Mouse (Mus musculus) ES-E14 (cell line): ENCODE data around the gene Iqgap1. TPM values are rescaled to one million over a fixed set of nuclear protein-coding genes. Genes with fewer than 3 reads are reported as not detected.

ENCODE experiments used
- DNase-seq: peaks from one replicate; pipeline ENCODE4 v3.0.0-alpha.2; 2013; ENCODE audit warnings: low read depth, low spot score
- H3K27ac ChIP-seq: 2 replicates; pipeline ENCODE4 v1.5.1; 2012; ENCODE audit warnings: low read depth, mild to moderate bottlenecking, low read length, moderate library complexity, mixed read lengths; ENCODE audit not compliant: poor library complexity, insufficient read depth, severe bottlenecking
- H3K36me3 ChIP-seq: 2 replicates; pipeline ENCODE4 v1.6.1; 2012; ENCODE audit warnings: mild to moderate bottlenecking, low read length, moderate library complexity, mixed read lengths; ENCODE audit not compliant: control insufficient read depth, poor library complexity, insufficient read depth, severe bottlenecking
- H3K4me1 ChIP-seq, 2 experiments: fragments of 150-350 bp in 1 of 2; sonication (generic) in 1 of 2; 2 replicates each; pipeline ENCODE4 v1.6.1; 2012; ENCODE audit warnings: low read length in 2 of 2, mild to moderate bottlenecking in 1 of 2, mixed read lengths in 1 of 2; ENCODE audit not compliant: control insufficient read depth in 2 of 2, insufficient read depth in 2 of 2, poor library complexity in 1 of 2
- H3K4me3 ChIP-seq, 2 experiments: fragments of 150-350 bp in 1 of 2; sonication (generic) in 1 of 2; 2 replicates each; pipeline ENCODE4 v1.5.1; 2012; ENCODE audit warnings: low read length in 2 of 2, low read depth in 1 of 2, mild to moderate bottlenecking in 1 of 2, mixed read lengths in 1 of 2; ENCODE audit not compliant: insufficient read depth in 1 of 2, poor library complexity in 1 of 2, severe bottlenecking in 1 of 2
- H3K9ac ChIP-seq: 2 replicates; pipeline ENCODE4 v1.6.1; 2012; ENCODE audit warnings: low read depth, mild to moderate bottlenecking, low read length, mixed read lengths; ENCODE audit not compliant: poor library complexity, insufficient read depth, severe bottlenecking
- H3K9me3 ChIP-seq: fragments of 150-350 bp; sonication (generic); 2 replicates; pipeline ENCODE4 v1.6.1; 2012; ENCODE audit warnings: low read depth, mild to moderate bottlenecking, low read length; ENCODE audit not compliant: control insufficient read depth, insufficient read depth
- CHD2 ChIP-seq: IDR thresholded peaks from 2 replicates; pipeline ENCODE4 v1.6.1; 2014; ENCODE audit warnings: mild to moderate bottlenecking, low read depth, low read length, inconsistent platforms
- HCFC1 ChIP-seq: IDR thresholded peaks from 2 replicates; pipeline ENCODE4 v1.6.1; 2012; ENCODE audit warnings: low read length, inconsistent platforms, borderline replicate concordance; ENCODE audit not compliant: insufficient read depth
- MAFK ChIP-seq: IDR thresholded peaks from 2 replicates; pipeline ENCODE4 v1.6.1; 2014; ENCODE audit warnings: mild to moderate bottlenecking, low read depth, low read length, inconsistent platforms; ENCODE audit not compliant: insufficient read depth
- ZC3H11A ChIP-seq: IDR thresholded peaks from 2 replicates; pipeline ENCODE4 v1.6.1; 2012; ENCODE audit warnings: low read depth, mild to moderate bottlenecking, inconsistent platforms, low read length, borderline replicate concordance
- ZNF384 ChIP-seq: IDR thresholded peaks from 2 replicates; pipeline ENCODE4 v1.6.1; 2012; ENCODE audit warnings: low read depth, low read length, inconsistent platforms
- in situ Hi-C, 2 experiments: fragments of 600-800 bp; cut with MboI; formaldehyde crosslinking; loops; one replicate each; pipeline ENCODE4 v1.15.1; 2025; ENCODE audit warnings: low sequenced_read_pairs in 2 of 2, inconsistent platforms in 1 of 2; ENCODE audit not compliant: unreplicated experiment in 2 of 2
- total RNA-seq: library from RNA; depleted of rRNA; stranded (reverse); fragments of 300-350 nt; gene quantifications from 2 replicates; pipeline ENCODE4 v1.2.3, GENCODE M21; 2012

Gene Iqgap1
- total RNA-seq, 1 experiment = 135 TPM

GRCm38 (mm10) chr7:80729662-80730061 is 96.1 kb downstream of the Iqgap1 start:
- no peak overlapping the region for H3K9ac ChIP-seq
- no peaks in the 10 kb centered on the region for H3K4me1 ChIP-seq
- peak; percentile 67; the same call in 1 of the 2 replicates for TF ChIP-seq ZC3H11A
- no peak for TF ChIP-seq CHD2
- TF ChIP-seq HCFC1 = no peak
- TF ChIP-seq MAFK = no peak
- no peak for TF ChIP-seq ZNF384
- no peaks in the 10 kb centered on the region for H3K9me3 ChIP-seq
- H3K27ac ChIP-seq = no peak overlapping the region
- in situ Hi-C loops = loop anchor here (10.0 kb wide), 2 partner anchors 115 to 125 kb away; no protein-coding TSS in a partner anchor
- H3K36me3 ChIP-seq = peaks cover 48% of the 10 kb centered on the region
- DNase-seq = peak; percentile 25
- no peak overlapping the region for H3K4me3 ChIP-seq

- in situ Hi-C loops = no loop called here
- H3K4me1 ChIP-seq = 0 out of 4 replicates have a peak, but pooled peaks cover 0 to 1% of the 10 kb centered on the region in 2 experiments
- no peak overlapping the region for H3K9ac ChIP-seq
- no peak overlapping the region for H3K27ac ChIP-seq
- no peak overlapping the region for H3K4me3 ChIP-seq
- H3K36me3 ChIP-seq = peaks cover 38% of the 10 kb centered on the region
- no peak for DNase-seq
- TF ChIP-seq HCFC1 = no peak
- no peak for TF ChIP-seq CHD2
- no peak for TF ChIP-seq ZC3H11A
- TF ChIP-seq MAFK = no peak
- TF ChIP-seq ZNF384 = no peak
- H3K9me3 ChIP-seq = no peaks in the 10 kb centered on the region
These were observed 104.7 kb downstream of the Iqgap1 start for GRCm38 (mm10) chr7:80721041-80721440.

GRCm38 (mm10) chr7:80719582-80719981 is 106.2 kb downstream of the Iqgap1 start:
- H3K9me3 ChIP-seq = no peaks in the 10 kb centered on the region
- 0 out of 4 replicates have a peak, but pooled peaks cover 0 to 1% of the 10 kb centered on the region in 2 experiments for H3K4me1 ChIP-seq
- H3K9ac ChIP-seq = no peak overlapping the region
- TF ChIP-seq ZNF384 (no peak), ZC3H11A (no peak), CHD2 (no peak), HCFC1 (no peak)
- H3K36me3 ChIP-seq = peaks cover 37% of the 10 kb centered on the region
- no peak overlapping the region for H3K27ac ChIP-seq
- no peak for DNase-seq
- in situ Hi-C loops = no loop called here
- no peak overlapping the region for H3K4me3 ChIP-seq

GRCm38 (mm10) chr7:80719038-80719437 is 106.7 kb downstream of the Iqgap1 start:
- Histone ChIP-seq H3K9me3 (no peaks in the 10 kb centered on the region), H3K27ac (no peak overlapping the region), H3K9ac (no peak overlapping the region), H3K4me1 (0 out of 4 replicates have a peak, but pooled peaks cover 0 to 1% of the 10 kb centered on the region in 2 experiments), H3K4me3 (no peak overlapping the region), H3K36me3 (peaks cover 37% of the 10 kb centered on the region)
- no peak for TF ChIP-seq ZNF384
- TF ChIP-seq ZC3H11A = no peak
- no peak for TF ChIP-seq HCFC1
- TF ChIP-seq CHD2 = no peak
- no peak for TF ChIP-seq MAFK
- no peak for DNase-seq
- in situ Hi-C loops = no loop called here
